Mouse (Mus musculus): ENCODE measurements at regions not wholly inside any gene's neighbourhood (a gene's known extent, or its start where the extent isn't known, plus 50 kb on each side); places are given as distances from the start of the nearest gene placed in this dataset.

GRCm38 (mm10) chr16:91970461-91970860 lies 87.6 kb upstream of the Mrps6 start:
- peak; percentile 76 for DNase-seq
- peak overlapping the region; percentile 65; the same call in 1 of the 2 replicates for H3K27ac ChIP-seq (ENCODE audit: low read depth)
- H3K4me3 ChIP-seq (ENCODE audit: low read depth, low read length), result no peak overlapping the region
- ATAC-seq (ENCODE audit: insufficient read depth), result peak; percentile 85
- 0 out of 2 replicates have a peak, but pooled peaks cover 8% of the 10 kb centered on the region for H3K4me1 ChIP-seq (ENCODE audit: insufficient read depth)
- no peaks in the 10 kb centered on the region for H3K27me3 ChIP-seq (ENCODE audit: insufficient read depth, low read length)
- 46% methylated on average over 4 of the region's 4 CpGs for WGBS
- TF ChIP-seq CTCF (IDR thresholded peaks at IDR 0.05; ENCODE audit: low read depth), result no peak
- no peaks in the 10 kb centered on the region for H3K9me3 ChIP-seq (ENCODE audit: low read depth, low read length)
- H3K4me2 ChIP-seq, result no peak overlapping the region
- H3K9ac ChIP-seq, result no peak overlapping the region
- no peaks in the 10 kb centered on the region for H3K36me3 ChIP-seq (ENCODE audit: insufficient read depth)

- 90% methylated on average over 9 of the region's 9 CpGs for WGBS
- no peaks in the 10 kb centered on the region for H3K9me3 ChIP-seq (ENCODE audit: low read depth, low read length)
- H3K4me2 ChIP-seq, result no peak overlapping the region
- no peak overlapping the region for H3K27ac ChIP-seq (ENCODE audit: low read depth)
- no peak overlapping the region for H3K9ac ChIP-seq
- H3K4me1 ChIP-seq (ENCODE audit: insufficient read depth), result 0 out of 2 replicates have a peak, but pooled peaks cover 8% of the 10 kb centered on the region
- no peak overlapping the region for H3K4me3 ChIP-seq (ENCODE audit: low read depth, low read length)
- TF ChIP-seq CTCF (IDR thresholded peaks at IDR 0.05; ENCODE audit: low read depth), result no peak
- no peaks in the 10 kb centered on the region for H3K36me3 ChIP-seq (ENCODE audit: insufficient read depth)
- no peak for ATAC-seq (ENCODE audit: insufficient read depth)
- DNase-seq, result no peak
- H3K27me3 ChIP-seq (ENCODE audit: insufficient read depth, low read length), result no peaks in the 10 kb centered on the region
These were observed 84.9 kb upstream of the Mrps6 start for GRCm38 (mm10) chr16:91973183-91973582.

- TF ChIP-seq CTCF (IDR thresholded peaks at IDR 0.05; ENCODE audit: low read depth), result no peak
- ATAC-seq (ENCODE audit: insufficient read depth) (no peak), DNase-seq (no peak)
- H3K36me3 ChIP-seq (ENCODE audit: insufficient read depth), result no peaks in the 10 kb centered on the region
- H3K4me3 ChIP-seq (ENCODE audit: low read depth, low read length), result no peak overlapping the region
- no peaks in the 10 kb centered on the region for H3K27me3 ChIP-seq (ENCODE audit: insufficient read depth, low read length)
- no peak overlapping the region for H3K4me2 ChIP-seq
- H3K9ac ChIP-seq, result no peak overlapping the region
- no peak overlapping the region for H3K27ac ChIP-seq (ENCODE audit: low read depth)
- no peaks in the 10 kb centered on the region for H3K4me1 ChIP-seq (ENCODE audit: insufficient read depth)
- WGBS, result 51% methylated on average over 8 of the region's 8 CpGs
- no peaks in the 10 kb centered on the region for H3K9me3 ChIP-seq (ENCODE audit: low read depth, low read length)
These were observed 81.8 kb upstream of the Mrps6 start for GRCm38 (mm10) chr16:91976194-91976805.

GRCm38 (mm10) chr16:91978423-91978822 lies 79.6 kb upstream of the Mrps6 start:
- H3K4me2 ChIP-seq, result no peak overlapping the region
- H3K27ac ChIP-seq (ENCODE audit: low read depth), result no peak overlapping the region

GRCm38 (mm10) chr16:91978846-91979245 lies 79.2 kb upstream of the Mrps6 start:
- ATAC-seq (ENCODE audit: insufficient read depth) (no peak), DNase-seq (no peak)
- 41% methylated on average over 5 of the region's 5 CpGs for WGBS
- Histone ChIP-seq H3K27ac (ENCODE audit: low read depth) (no peak overlapping the region), H3K27me3 (ENCODE audit: insufficient read depth, low read length) (no peaks in the 10 kb centered on the region), H3K4me2 (no peak overlapping the region), H3K9me3 (ENCODE audit: low read depth, low read length) (no peaks in the 10 kb centered on the region), H3K9ac (no peak overlapping the region), H3K4me1 (ENCODE audit: insufficient read depth) (no peaks in the 10 kb centered on the region), H3K4me3 (ENCODE audit: low read depth, low read length) (no peak overlapping the region), H3K36me3 (ENCODE audit: insufficient read depth) (no peaks in the 10 kb centered on the region)
- no peak for TF ChIP-seq CTCF (IDR thresholded peaks at IDR 0.05; ENCODE audit: low read depth)

More at GRCm38 (mm10) chr16:91978423-91978822, 79.6 kb upstream of the Mrps6 start:
- ATAC-seq (ENCODE audit: insufficient read depth), result no peak
- H3K36me3 ChIP-seq (ENCODE audit: insufficient read depth), result no peaks in the 10 kb centered on the region
- no peak overlapping the region for H3K4me3 ChIP-seq (ENCODE audit: low read depth, low read length)
- 32% methylated on average over 4 of the region's 4 CpGs for WGBS
- no peaks in the 10 kb centered on the region for H3K4me1 ChIP-seq (ENCODE audit: insufficient read depth)
- H3K27me3 ChIP-seq (ENCODE audit: insufficient read depth, low read length), result no peaks in the 10 kb centered on the region
- TF ChIP-seq CTCF (IDR thresholded peaks at IDR 0.05; ENCODE audit: low read depth), result no peak
- DNase-seq, result no peak
- H3K9ac ChIP-seq, result no peak overlapping the region
- H3K9me3 ChIP-seq (ENCODE audit: low read depth, low read length), result no peaks in the 10 kb centered on the region

GRCm38 (mm10) chr16:91980482-91980881 lies 77.6 kb upstream of the Mrps6 start:
- Histone ChIP-seq H3K4me3 (ENCODE audit: low read depth, low read length) (no peak overlapping the region), H3K27me3 (ENCODE audit: insufficient read depth, low read length) (no peaks in the 10 kb centered on the region), H3K9ac (no peak overlapping the region), H3K9me3 (ENCODE audit: low read depth, low read length) (no peaks in the 10 kb centered on the region), H3K4me1 (ENCODE audit: insufficient read depth) (no peaks in the 10 kb centered on the region), H3K36me3 (ENCODE audit: insufficient read depth) (no peaks in the 10 kb centered on the region), H3K27ac (ENCODE audit: low read depth) (no peak overlapping the region), H3K4me2 (no peak overlapping the region)
- WGBS, result 73% methylated on average over 6 of the region's 6 CpGs
- DNase-seq (peak; percentile 15), ATAC-seq (ENCODE audit: insufficient read depth) (no peak)
- no peak for TF ChIP-seq CTCF (IDR thresholded peaks at IDR 0.05; ENCODE audit: low read depth)

GRCm38 (mm10) chr16:91985211-91985610 lies 72.9 kb upstream of the Mrps6 start:
- Histone ChIP-seq H3K4me1 (ENCODE audit: insufficient read depth) (no peaks in the 10 kb centered on the region), H3K9ac (no peak overlapping the region), H3K4me3 (ENCODE audit: low read depth, low read length) (no peak overlapping the region), H3K27me3 (ENCODE audit: insufficient read depth, low read length) (no peaks in the 10 kb centered on the region), H3K4me2 (no peak overlapping the region), H3K9me3 (ENCODE audit: low read depth, low read length) (no peaks in the 10 kb centered on the region), H3K36me3 (ENCODE audit: insufficient read depth) (no peaks in the 10 kb centered on the region), H3K27ac (ENCODE audit: low read depth) (no peak overlapping the region)
- ATAC-seq (ENCODE audit: insufficient read depth), result no peak
- DNase-seq, result no peak
- no peak for TF ChIP-seq CTCF (IDR thresholded peaks at IDR 0.05; ENCODE audit: low read depth)
- 83% methylated on average over 12 of the region's 12 CpGs for WGBS

All from lung, embryonic 14.5 days (tissue).